Mouse (Mus musculus): ENCODE results near the gene Chml.

DNA sequence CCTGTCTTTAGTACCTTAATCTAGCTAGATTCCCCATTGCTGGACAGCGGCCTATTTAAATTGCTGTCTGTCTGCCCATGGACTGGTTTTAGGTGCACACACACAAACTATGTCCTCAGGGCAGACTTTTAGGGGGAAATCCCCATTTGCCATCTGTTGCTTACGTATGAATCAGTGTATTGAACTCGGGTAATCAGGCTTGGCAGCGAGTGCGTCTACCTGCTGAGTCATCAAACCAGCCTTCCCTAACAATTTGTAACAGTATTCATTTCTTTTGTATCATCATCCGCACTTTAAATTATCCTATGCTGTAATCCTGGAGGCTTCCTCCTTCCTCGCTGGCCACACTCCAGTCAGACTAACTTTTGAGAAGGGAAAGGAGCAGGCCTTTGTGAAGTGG lies 22.7 kb downstream of the Chml start:
- TF ChIP-seq CTCF (IDR thresholded peaks at IDR 0.05; ENCODE audit: insufficient read depth, low read depth, low read length), result no peak
- TF ChIP-seq POLR2A (IDR thresholded peaks at IDR 0.05; ENCODE audit: insufficient read depth, low read depth, low read length), result no peak
